Mouse (Mus musculus): Measurements from ENCODE around the gene Pnpo.

Gene Pnpo

GRCm38 (mm10) chr11:96943746-96944304 lies at the start of gene Pnpo:
Gene Pnpo (minus strand): TSS chr11:96943986.
- peak; percentile 89 to 91 for DNase-seq (ENCODE audit: low spot score in 2 of 2)

GRCm38 (mm10) chr11:96992722-96993311 lies 49.0 kb upstream of the Pnpo start:
- no peak for DNase-seq (ENCODE audit: low spot score in 2 of 2)

DNA sequence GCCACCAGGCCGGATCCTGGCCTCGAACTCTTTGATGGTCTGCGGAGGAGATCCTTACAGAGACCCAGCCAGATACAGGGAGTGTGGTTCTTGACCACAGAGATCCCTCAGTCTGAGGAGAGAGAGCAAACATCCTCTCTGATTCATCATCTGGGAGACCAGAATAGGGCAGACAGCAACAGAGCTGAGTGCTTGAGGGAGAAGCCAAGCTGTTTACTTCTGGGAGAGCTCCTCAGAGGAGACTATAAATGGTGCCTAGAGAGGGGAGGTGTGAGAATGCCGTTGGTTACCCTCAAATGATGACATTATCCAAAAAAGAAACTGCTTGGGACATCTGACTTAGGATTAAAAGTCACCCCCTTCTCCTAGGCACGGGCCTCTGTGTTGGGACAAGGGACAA lies 47.7 kb upstream of the Pnpo start:
- no peak for DNase-seq (ENCODE audit: low spot score in 2 of 2)

GRCm38 (mm10) chr11:96987873-96988655 lies 44.3 kb upstream of the Pnpo start:
- DNase-seq (ENCODE audit: low spot score in 2 of 2), result peak; percentile 80 to 81

- DNase-seq (ENCODE audit: low spot score in 2 of 2), result no peak
These were observed 42.7 kb upstream of the Pnpo start for GRCm38 (mm10) chr11:96986463-96986862.

GRCm38 (mm10) chr11:96984903-96985302 lies 41.1 kb upstream of the Pnpo start:
- no peak for DNase-seq (ENCODE audit: low spot score in 2 of 2)

- no peak for DNase-seq (ENCODE audit: low spot score in 2 of 2)
These were observed 39.1 kb upstream of the Pnpo start, which contains the start of gene Sp2 for GRCm38 (mm10) chr11:96982859-96983258. Gene Sp2 (minus strand): TSS chr11:96982959.

- peak; percentile 77 to 87 for DNase-seq (ENCODE audit: low spot score in 2 of 2)
These were observed 38.6 kb upstream of the Pnpo start for GRCm38 (mm10) chr11:96982355-96982754.

GRCm38 (mm10) chr11:96981461-96981860 lies 37.7 kb upstream of the Pnpo start:
- DNase-seq (ENCODE audit: low spot score in 2 of 2), result no peak

- DNase-seq (ENCODE audit: low spot score in 2 of 2), result no peak
These were observed 36.2 kb upstream of the Pnpo start for GRCm38 (mm10) chr11:96980021-96980420.

- no peak for DNase-seq (ENCODE audit: low spot score in 2 of 2)
These were observed 35.5 kb upstream of the Pnpo start for GRCm38 (mm10) chr11:96979329-96979728.

GRCm38 (mm10) chr11:96978401-96979246 lies 34.8 kb upstream of the Pnpo start:
- no peak for DNase-seq (ENCODE audit: low spot score in 2 of 2)

DNA sequence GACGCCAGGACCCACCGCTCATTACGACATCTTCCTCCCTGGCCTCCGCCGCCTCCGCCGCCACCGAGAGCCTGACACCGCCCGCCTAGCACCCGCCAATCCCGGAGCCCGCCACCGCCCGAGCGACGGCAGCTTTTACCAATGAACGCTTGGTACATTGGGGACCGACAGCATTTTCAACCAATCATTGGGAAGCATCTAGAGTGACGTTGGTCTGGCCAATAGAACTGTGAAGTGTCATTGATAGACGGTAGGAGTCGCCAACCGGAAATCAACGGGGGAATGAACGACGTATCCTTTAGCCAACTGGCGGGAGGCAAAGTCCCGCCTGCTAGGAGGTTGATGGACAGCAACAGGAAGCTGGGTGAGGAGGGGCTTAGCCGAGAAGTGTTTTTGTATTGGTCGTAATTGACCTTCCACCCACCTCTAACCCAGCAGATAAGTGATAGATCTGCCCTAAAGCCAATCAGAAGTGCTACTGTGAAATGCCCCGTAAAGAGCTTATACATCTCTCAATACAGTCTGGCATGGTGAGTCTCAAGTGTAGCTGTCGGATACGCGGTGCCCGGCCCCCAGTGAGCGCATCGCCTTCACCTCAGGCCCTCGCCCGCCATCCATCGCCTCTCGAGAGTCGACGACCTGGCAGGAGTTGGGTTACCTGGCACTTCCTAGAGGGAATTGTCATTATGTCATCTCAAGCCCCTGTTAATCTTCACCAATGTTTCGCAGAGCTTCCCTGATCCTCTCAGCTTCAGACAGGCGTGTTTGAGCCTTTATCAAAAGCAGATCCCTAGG lies 34.0 kb upstream of the Pnpo start:
- DNase-seq (ENCODE audit: low spot score in 2 of 2), result peak; percentile 99

DNA sequence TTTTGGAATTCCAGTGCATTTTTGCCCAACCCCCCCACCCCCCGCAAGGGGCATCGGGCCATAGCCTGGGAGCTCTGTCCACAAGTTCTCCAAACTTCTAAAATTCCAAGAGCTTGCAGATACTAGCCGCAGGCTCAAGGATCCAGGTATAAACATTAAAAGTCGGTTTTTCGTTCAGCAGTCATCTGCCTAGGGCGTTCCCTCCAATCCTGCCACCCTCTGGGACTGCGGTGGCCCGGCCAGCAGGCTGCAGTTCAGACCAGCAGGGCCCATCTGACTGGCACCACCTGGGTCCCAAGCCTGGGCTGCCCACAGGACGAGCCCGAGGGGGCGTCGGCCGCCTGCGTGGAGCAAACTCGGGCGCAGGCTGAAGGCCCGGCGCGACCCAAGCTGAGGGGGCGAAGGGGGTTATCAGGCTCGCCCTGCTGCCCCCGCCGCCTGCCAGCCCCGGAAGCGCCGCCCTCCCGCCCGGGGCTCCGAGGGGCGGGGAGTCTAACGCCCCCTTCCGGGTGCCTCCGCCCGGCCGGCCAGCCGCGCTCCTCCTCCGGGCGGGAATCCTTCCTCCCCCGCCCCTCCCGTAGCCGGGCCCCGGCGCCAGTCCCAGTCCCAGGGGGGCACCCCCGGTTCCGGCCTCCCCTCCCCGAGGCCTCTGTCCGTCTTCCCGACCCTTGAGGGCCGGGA lies 33.3 kb upstream of the Pnpo start:
- DNase-seq (ENCODE audit: low spot score in 2 of 2), result peak in 1 of 2 experiments; percentile 84

GRCm38 (mm10) chr11:96976379-96976687 lies 32.5 kb upstream of the Pnpo start:
- DNase-seq (ENCODE audit: low spot score in 2 of 2), result no peak

GRCm38 (mm10) chr11:96975511-96976378 lies 32.0 kb upstream of the Pnpo start:
- DNase-seq (ENCODE audit: low spot score in 2 of 2), result no peak

- DNase-seq (ENCODE audit: low spot score in 2 of 2), result no peak
These were observed 31.0 kb upstream of the Pnpo start for GRCm38 (mm10) chr11:96974813-96975212.

DNA sequence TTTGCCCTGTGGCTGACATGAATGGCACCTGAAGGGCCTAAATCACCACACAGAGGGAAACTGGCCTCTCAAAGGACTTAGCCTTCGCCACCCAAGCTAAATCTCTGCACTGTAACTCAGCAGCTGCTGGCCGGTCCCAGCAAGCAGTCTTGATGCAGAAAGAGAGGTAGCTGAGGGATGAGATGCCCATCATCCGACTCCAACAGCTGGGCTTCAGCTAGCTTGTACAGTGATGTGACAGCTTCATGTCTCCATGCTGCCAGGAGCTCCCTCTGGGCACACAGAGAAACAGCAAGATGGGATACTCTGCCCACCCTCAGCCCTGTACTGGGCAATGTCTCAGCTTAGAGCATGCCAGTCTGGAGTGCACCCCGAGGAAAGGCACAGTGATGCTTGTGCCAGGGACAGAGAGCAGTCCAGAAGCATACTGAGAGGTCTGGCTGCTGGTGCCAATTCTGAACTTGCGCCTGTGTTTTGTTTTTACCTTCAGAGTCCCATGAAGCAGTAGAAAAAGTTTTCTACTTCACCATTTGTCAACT lies 29.7 kb upstream of the Pnpo start:
- no peak for DNase-seq (ENCODE audit: low spot score in 2 of 2)

GRCm38 (mm10) chr11:96972906-96973305 lies 29.1 kb upstream of the Pnpo start:
- no peak for DNase-seq (ENCODE audit: low spot score in 2 of 2)

- no peak for DNase-seq (ENCODE audit: low spot score in 2 of 2)
These were observed 26.6 kb upstream of the Pnpo start for GRCm38 (mm10) chr11:96970341-96970740.

All from natural killer cell, adult 2 months (primary cell).